Mouse (Mus musculus) intestine, postnatal 0 days (tissue): ENCODE measurements around the gene Mettl7a1. TPM values are rescaled to one million over a fixed set of nuclear protein-coding genes. Genes with fewer than 3 reads are reported as not detected.
A peak's percentile ranks its signal among the peaks of the same experiment; 100 is the strongest.
"Not testable (repeated sequence)": the region's sequence is repeated elsewhere in the genome, so short reads cannot be mapped to it uniquely, and the experiment has no call there.

Experiments used
- ATAC-seq: fragments of 200-750 bp; cut with Nextera tagmentation; 2 replicates; pipeline ENCODE4 v1.8.0; 2017; ENCODE audit warnings: mild to moderate bottlenecking, moderate TSS enrichment, moderate library complexity
- H3K27ac ChIP-seq: fragments of 300-500 bp; sonication (generic); 2 replicates; pipeline ENCODE4 v1.5.1; 2014; ENCODE audit warnings: mild to moderate bottlenecking, low read depth, low read length, moderate library complexity
- H3K27me3 ChIP-seq: fragments of 300-500 bp; sonication (generic); replicated peaks from 2 replicates; pipeline ENCODE4 v1.6.1; 2014; ENCODE audit warnings: low read length, mixed read lengths; ENCODE audit not compliant: control insufficient read depth, insufficient read depth
- H3K36me3 ChIP-seq: fragments of 300-500 bp; sonication (generic); 2 replicates; pipeline ENCODE4 v1.6.1; 2014; ENCODE audit warnings: mild to moderate bottlenecking, moderate library complexity; ENCODE audit not compliant: control insufficient read depth, insufficient read depth
- H3K4me1 ChIP-seq: fragments of 300-500 bp; sonication (generic); replicated peaks from 2 replicates; pipeline ENCODE4 v1.6.1; 2014; ENCODE audit warnings: antibody characterized with exemption, low read length, mixed read lengths; ENCODE audit not compliant: control insufficient read depth, insufficient read depth
- H3K4me2 ChIP-seq: fragments of 300-500 bp; sonication (generic); replicated peaks from 2 replicates; pipeline ENCODE4 v1.6.1; 2014; ENCODE audit warnings: low read depth, mild to moderate bottlenecking, moderate library complexity
- H3K4me3 ChIP-seq: fragments of 300-500 bp; sonication (generic); 2 replicates; pipeline ENCODE4 v1.5.1; 2014; ENCODE audit warnings: low read depth, low read length
- H3K9ac ChIP-seq: fragments of 300-500 bp; sonication (generic); 2 replicates; pipeline ENCODE4 v1.6.1; 2014; ENCODE audit warnings: mild to moderate bottlenecking, low read depth, low read length
- H3K9me3 ChIP-seq: fragments of 300-500 bp; sonication (generic); 2 replicates; pipeline ENCODE4 v1.6.1; 2016; ENCODE audit warnings: mixed run types; ENCODE audit not compliant: control insufficient read depth
- CTCF ChIP-seq: sonication (generic); IDR thresholded peaks from 2 replicates; pipeline ENCODE4 v1.5.1; 2016; ENCODE audit warnings: low read depth, mild to moderate bottlenecking, control low read depth, antibody characterized with exemption, moderate library complexity
- WGBS: fragments of 180-500 bp; shearing (Covaris S2); extraction: QIAGEN DNeasy Blood & Tissue Kit; methylation state at CpG from one replicate; pipeline ENCODE4 v1.1.7; 2014; 5-methylcytosine and 5-hydroxymethylcytosine counted together
- polyA plus RNA-seq: library from polyadenylated mRNA; unstranded; fragments of >200 nt; fragmentation: Nextera tagmentation; extraction: Ambion mirVana; gene quantifications from 2 replicates; pipeline ENCODE4 v1.2.1, GENCODE M21; 2015

Gene Mettl7a1
- polyA plus RNA-seq, 1 experiment from 2014 or later, result 6.8 TPM

DNA sequence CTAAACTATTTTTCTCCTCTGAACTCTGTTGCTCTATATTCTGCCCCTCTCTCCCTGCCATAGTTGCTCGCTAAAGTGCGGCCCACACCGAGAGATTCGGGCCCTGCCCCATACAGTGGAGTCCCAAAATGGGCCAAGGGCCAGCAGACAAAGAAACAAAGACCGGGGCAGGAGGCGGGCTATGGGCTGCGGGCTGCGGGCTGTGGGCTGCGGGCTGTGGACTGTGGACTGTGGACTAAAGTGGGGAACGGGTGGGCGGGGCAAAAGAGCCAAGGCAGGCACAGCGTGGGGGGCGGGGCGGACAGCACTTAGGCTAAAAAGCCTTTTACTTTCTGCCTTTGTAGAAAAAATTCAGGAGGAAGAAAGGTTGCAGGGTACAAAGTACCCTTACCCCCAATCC, 42.8 kb downstream of the Mettl7a1 start:
- Histone ChIP-seq H3K9ac (no peak overlapping the region), H3K36me3 (no peaks in the 10 kb centered on the region), H3K4me1 (no peaks in the 10 kb centered on the region), H3K27ac (no peak overlapping the region), H3K27me3 (no peaks in the 10 kb centered on the region), H3K9me3 (no peaks in the 10 kb centered on the region), H3K4me2 (no peak overlapping the region), H3K4me3 (no peak overlapping the region)
- TF ChIP-seq CTCF, result no peak
- WGBS, result 56% methylated on average over 14 of the region's 14 CpGs
- ATAC-seq, result peak; percentile 43; the same call in 1 of the 2 replicates

DNA sequence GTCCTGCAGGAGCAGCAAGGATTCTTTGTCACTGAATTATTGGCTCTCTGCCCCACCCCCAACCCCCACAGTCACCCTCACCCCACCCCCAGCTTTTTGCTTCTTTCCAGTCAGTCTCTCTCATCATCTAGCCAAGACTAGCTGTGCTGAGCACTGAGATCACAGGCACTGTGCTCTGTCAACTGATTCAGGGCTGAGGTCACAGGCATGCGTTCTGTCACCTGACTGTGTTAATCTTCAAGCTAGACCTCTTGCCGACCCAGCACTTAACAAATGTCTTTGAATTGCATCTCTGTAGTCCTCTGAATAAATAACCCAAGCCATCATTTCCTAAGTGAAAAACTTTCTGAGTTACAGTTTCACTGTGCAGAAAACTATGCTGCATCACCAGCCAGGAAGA, 45.6 kb downstream of the Mettl7a1 start:
- Histone ChIP-seq H3K36me3 (no peaks in the 10 kb centered on the region), H3K4me1 (no peaks in the 10 kb centered on the region), H3K9me3 (no peaks in the 10 kb centered on the region), H3K9ac (no peak overlapping the region), H3K4me2 (no peak overlapping the region), H3K4me3 (no peak overlapping the region), H3K27ac (no peak overlapping the region), H3K27me3 (0 out of 2 replicates have a peak, but pooled peaks cover 4% of the 10 kb centered on the region)
- no peak for TF ChIP-seq CTCF
- 0 out of 2 replicates have a peak, but pooled peaks have one; percentile 39 for ATAC-seq
- WGBS, result 21% methylated on average over 2 of the region's 2 CpGs

DNA sequence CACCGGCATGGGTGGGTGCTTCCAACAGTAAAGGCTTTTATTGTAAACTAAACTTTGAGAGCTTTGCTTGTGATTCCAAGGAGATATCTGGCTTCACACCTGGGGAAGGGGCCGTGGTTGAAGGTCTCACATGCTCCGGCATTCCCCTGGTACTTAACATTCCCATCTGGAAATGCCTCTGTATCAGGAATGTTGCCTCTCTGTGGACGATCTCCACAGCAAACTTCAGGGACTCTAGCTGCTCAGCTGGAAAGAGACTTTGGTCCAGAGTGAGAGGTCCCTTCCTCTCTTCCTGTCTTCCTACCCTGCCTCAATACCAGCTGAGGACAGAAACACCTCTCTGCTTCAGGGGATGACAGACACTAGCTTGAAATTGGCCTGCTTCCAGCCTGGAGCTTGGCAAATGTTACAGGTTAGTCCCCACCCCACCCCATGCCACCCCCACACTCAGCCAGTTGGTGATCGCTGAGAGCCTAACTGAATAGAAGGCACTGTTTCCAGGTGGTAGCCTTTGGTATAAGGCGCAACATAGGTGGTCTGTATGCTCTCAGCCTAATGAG, 47.6 kb downstream of the Mettl7a1 start:
- Histone ChIP-seq H3K36me3 (no peaks in the 10 kb centered on the region), H3K9ac (no peak overlapping the region), H3K27me3 (0 out of 2 replicates have a peak, but pooled peaks cover 5% of the 10 kb centered on the region), H3K27ac (no peak overlapping the region), H3K4me2 (no peak overlapping the region), H3K9me3 (no peaks in the 10 kb centered on the region), H3K4me3 (no peak overlapping the region), H3K4me1 (no peaks in the 10 kb centered on the region)
- no peak for TF ChIP-seq CTCF
- 65% methylated on average over 6 of the region's 6 CpGs for WGBS
- ATAC-seq, result no peak

DNA sequence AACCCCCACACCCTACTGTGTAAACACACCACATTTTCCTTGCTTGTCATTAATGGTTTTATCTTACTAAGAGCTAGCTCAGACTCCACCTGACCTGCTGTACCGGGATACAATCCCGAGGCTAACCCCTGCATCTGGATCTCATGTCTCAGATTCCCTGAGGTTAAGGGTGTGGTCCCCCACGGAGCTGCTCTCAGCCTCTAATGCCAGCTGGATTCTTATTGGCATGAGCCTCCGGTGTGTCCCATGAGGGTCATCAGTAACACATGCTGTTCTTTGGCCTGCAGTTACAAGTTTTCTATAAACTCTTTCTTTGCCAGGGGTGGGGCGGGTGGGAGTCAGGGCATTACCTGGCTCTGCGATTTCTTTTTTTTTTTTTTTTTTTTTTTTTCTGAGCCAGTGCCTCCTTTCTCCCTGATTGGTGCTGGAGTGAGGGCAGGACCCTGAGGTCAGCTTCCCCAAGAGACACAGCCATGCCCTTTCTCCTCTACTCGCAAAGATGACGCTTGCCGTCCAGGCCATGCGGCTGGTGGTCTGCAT, 48.8 kb downstream of the Mettl7a1 start, which contains the start of the genes Methig1 and Mettl7a2:
TSS of gene Methig1 (plus strand) at position 439 of the 540 bp plus-strand sequence.
TSS of gene Mettl7a2 (plus strand) at position 490 of the 540 bp plus-strand sequence.
- Histone ChIP-seq H3K4me2 (no peak within 1 kb of the TSS), H3K9ac (no peak within 1 kb of the TSS), H3K36me3 (no peaks in the 10 kb centered on the region), H3K4me3 (no peak within 1 kb of the TSS), H3K27me3 (0 out of 2 replicates have a peak, but pooled peaks cover 5% of the 10 kb centered on the region), H3K4me1 (no peaks in the 10 kb centered on the region), H3K27ac (no peak within 1 kb of the TSS), H3K9me3 (no peaks in the 10 kb centered on the region)
- 0 out of 2 replicates have a peak, but pooled peaks have one; percentile 20 for ATAC-seq
- no peak for TF ChIP-seq CTCF
- WGBS, result 70% methylated on average over 10 of the region's 10 CpGs

DNA sequence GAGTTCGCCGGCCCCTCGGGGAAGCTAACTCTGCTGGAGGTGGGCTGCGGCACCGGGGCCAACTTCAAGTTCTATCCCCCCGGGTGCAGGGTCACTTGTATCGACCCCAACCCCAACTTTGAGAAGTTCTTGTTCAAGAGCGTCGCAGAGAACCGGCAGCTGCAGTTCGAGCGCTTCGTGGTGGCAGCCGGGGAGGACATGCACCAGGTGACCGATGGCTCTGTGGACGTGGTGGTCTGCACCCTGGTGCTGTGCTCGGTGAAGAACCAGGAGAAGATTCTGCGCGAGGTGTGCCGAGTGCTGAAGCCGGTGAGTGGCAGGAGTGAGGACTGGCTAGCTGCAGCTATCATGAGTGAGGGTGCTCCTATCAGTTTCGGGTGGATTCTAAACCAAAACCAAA, 49.5 kb downstream of the Mettl7a1 start:
- not testable (repeated sequence) for H3K27ac ChIP-seq, H3K27me3 ChIP-seq, H3K9me3 ChIP-seq, H3K4me1 ChIP-seq, ATAC-seq, H3K4me3 ChIP-seq, H3K4me2 ChIP-seq, H3K9ac ChIP-seq, H3K36me3 ChIP-seq
- 96% methylated on average over 9 of the region's 22 CpGs for WGBS

DNA sequence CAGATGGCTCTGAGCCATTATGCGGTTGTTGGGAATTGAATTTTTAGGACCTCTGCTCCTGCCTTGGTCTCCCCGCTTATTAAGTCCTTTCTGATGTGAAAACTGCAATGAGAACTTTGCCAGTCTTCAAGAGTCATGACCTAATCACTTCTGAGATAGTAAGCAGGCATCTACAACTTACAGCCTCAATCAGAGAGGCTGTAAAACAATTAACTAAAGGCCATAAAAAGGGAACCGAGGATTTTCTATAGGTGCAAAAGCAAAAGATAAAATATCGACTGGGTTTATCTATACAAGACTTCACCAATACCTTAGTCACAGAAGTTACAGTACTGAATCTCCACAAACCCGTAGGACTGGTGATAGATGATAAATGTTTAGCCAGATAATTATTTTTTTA, 51.9 kb downstream of the Mettl7a1 start:
- ATAC-seq, result peak; percentile 73; the same call in 1 of the 2 replicates
- no peaks in the 10 kb centered on the region for H3K36me3 ChIP-seq
- H3K9ac ChIP-seq, result no peak overlapping the region
- H3K27ac ChIP-seq, result no peak overlapping the region
- no peaks in the 10 kb centered on the region for H3K9me3 ChIP-seq
- no peak overlapping the region for H3K4me2 ChIP-seq
- no peaks in the 10 kb centered on the region for H3K4me1 ChIP-seq
- H3K4me3 ChIP-seq, result no peak overlapping the region
- 31% methylated on average over 5 of the region's 5 CpGs for WGBS
- no peak for TF ChIP-seq CTCF
- H3K27me3 ChIP-seq, result 0 out of 2 replicates have a peak, but pooled peaks cover 12% of the 10 kb centered on the region
